Mouse (Mus musculus): ENCODE data around the gene Dusp8. TPM values are rescaled to one million over a fixed set of nuclear protein-coding genes. Genes with fewer than 3 reads are reported as not detected.

The Dusp8 gene
- 1 to 10 TPM; 1.2 to 1.9 TPM for total RNA-seq (2023)

DNA sequence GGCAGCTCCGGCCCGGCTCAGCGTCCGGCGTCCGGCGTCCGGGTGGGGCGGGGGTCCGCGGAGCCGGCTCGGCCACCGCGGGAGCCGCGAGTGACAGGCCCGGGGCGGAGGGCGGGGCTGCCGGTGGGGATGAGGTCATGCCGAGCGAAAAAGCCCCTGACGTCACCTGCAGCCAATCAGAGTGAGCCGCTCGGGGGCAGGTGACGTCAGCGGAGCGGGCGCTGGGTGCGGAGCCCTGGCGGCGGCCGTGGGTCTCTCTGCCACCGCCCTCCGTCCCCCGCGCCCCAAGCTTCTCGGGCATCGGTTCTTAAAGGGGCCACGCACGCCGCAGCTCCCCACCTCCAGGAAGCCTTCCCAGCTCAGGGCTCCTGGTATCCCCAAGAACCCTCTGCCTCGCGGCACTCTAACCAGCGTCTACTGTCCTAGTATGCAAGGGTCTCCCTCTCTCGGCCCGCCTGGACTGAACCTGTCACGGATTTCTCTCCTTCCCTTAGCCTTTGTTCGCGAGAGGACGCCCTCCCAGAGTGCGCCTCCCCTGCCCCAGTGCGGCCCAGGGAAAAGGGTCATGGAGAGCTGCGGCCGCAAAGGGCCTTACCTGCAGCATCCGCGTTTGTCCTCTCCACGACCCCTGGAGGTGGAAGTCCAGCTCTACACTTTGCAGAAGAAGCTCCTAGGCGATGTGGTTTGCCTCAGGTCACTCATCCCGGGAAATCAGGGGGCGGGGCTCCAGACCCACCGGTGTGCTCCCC lies at the start of gene Dusp8:
Gene Dusp8 (minus strand): TSS at position 661 of the 749 bp plus-strand sequence.

DNA sequence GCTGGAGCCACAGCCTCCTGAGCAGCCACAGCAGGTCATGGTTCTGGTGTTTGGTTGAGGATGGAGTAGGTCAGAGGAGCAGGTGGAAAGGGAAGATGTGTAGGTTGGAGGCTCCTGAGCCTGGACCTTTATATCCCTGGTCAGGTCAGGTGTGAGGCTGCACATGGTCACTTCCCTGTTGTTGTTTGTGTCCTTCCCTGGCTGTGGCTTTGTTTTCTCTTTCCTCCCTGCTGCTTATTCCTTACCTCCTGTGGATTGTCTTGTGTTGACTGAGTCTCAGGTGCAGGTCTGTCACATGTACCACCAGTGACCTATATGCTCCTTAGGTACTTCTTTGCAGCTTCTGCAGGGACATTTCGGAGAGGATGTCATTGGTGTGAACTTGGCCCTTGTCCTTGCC lies 48.9 kb upstream of the Dusp8 start, which contains the start of gene Gm45337:
Gene Gm45337 (minus strand): TSS at position 101 of the 400 bp plus-strand sequence.

DNA sequence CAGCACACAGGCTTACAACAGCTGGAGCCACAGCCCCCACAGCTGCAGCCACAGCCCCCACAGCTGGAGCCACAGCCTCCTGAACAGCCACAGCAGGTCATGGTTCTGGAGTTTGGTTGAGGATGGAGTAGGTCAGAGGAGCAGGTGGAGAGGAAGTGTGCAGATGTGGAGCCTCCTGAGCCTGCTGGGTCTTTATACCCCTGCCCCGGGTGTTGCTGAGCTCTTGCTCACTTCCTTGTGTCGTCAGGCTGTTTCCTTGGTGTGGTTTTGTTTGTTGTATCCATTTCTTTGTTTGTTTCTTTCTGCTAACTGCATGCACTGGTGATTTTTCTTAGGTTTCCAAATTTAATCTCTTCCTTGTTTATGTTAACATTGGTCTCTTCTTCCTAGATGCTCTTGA lies 40.3 kb upstream of the Dusp8 start, which contains the start of gene Gm39115:
Gene Gm39115 (minus strand): TSS at position 101 of the 400 bp plus-strand sequence.

DNA sequence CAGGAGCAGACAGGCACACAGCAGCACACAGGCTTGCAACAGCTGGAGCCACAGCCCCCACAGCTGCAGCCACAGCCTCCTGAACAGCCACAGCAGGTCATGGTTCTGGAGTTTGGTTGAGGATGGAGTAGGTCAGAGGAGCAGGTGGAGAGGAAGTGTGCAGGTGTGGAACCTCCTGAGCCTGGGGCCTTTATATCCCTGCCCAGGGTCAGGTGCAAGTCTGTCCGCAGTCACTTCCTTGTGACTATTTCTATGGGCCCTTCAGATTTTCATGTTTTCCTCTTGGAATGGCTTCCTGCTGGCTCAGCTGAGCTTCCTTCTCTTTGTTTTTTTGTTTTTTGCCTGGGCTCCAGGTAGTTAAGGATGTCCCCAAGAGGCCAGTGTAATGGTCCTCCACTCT lies 25.0 kb upstream of the Dusp8 start, which contains the start of gene Gm45618:
Gene Gm45618 (minus strand): TSS at position 101 of the 400 bp plus-strand sequence.

DNA sequence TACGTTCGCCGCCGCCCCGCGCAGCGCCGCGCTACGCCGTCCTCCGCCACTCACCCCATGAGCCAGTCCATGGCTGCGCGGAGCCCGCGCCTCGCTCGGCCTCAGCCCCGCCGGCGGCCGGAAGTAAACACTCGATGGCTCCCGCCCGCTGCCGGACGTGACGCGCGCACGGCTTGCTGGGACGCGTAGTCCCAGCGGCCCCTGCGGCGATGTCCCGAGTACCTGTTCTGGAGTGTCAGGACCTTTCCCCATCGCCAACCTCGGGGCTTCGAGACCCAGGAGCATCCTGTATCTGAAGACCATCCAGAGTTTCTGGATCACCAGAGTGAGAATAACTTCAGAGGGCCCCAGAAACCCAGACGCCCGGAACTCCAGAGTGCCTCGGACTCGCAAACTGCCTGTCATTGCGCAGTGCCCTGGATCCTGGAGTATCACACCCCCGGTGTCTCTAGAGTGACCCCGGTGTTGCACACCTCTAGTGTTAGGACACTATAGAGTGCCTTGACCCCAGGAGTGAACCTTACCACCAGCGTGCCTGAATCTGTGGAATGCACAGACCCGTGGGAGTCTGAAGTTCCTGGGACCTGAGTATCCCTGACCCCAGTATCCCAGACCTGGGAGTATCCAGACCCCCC lies 34.6 kb downstream of the Dusp8 start, which contains the start of gene Mob2:
Gene Mob2 (minus strand): TSS at position 135 of the 635 bp plus-strand sequence.

Other genes starting within 250 kb of the Dusp8 start
- gene Tollip, start 177.3 kb downstream of the Dusp8 start, total RNA-seq (2023), result 10 to 100 TPM; 68.2 to 70.2 TPM
- not detected for gene Brsk2, start 146.1 kb downstream of the Dusp8 start, total RNA-seq (2023)
- 10 to 100 TPM; 26.4 to 33.0 TPM for gene Mob2, start 34.8 kb downstream of the Dusp8 start, total RNA-seq (2023)
- not detected for gene Gm45618, start 24.9 kb upstream of the Dusp8 start, total RNA-seq (2023)
- not detected for gene Gm39115, start 40.2 kb upstream of the Dusp8 start, total RNA-seq (2023)
- gene Gm45337, start 48.8 kb upstream of the Dusp8 start, total RNA-seq (2023), result not detected
- not detected for gene Gm29735, start 61.3 kb upstream of the Dusp8 start, total RNA-seq (2023)
- gene Gm4553, start 69.9 kb upstream of the Dusp8 start, total RNA-seq (2023), result not detected
- gene Krtap5-2, start 80.2 kb upstream of the Dusp8 start, total RNA-seq (2023), result not detected
- gene Gm10153, start 94.5 kb upstream of the Dusp8 start, total RNA-seq (2023), result not detected
- not detected for gene Krtap5-3, start 105.5 kb upstream of the Dusp8 start, total RNA-seq (2023)
- not detected for gene Gm7579, start 116.0 kb upstream of the Dusp8 start, total RNA-seq (2023)
- not detected for gene Krtap5-5, start 134.1 kb upstream of the Dusp8 start, total RNA-seq (2023)
- gene Gm40460, start 145.2 kb upstream of the Dusp8 start, total RNA-seq (2023), result not detected
- not detected for gene Gm2431, start 162.5 kb upstream of the Dusp8 start, total RNA-seq (2023)
- gene Gm4559, start 178.5 kb upstream of the Dusp8 start, total RNA-seq (2023), result not detected
- not detected for gene Krtap5-1, start 201.3 kb upstream of the Dusp8 start, total RNA-seq (2023)
- gene Krtap5-4, start 207.7 kb upstream of the Dusp8 start, total RNA-seq (2023), result not detected